Mouse (Mus musculus) midbrain, embryonic 12.5 days (tissue): Measurements from ENCODE around the gene Themis2. TPM values are rescaled to one million over a fixed set of nuclear protein-coding genes. Genes with fewer than 3 reads are reported as not detected.
A peak's percentile ranks its signal among the peaks of the same experiment; 100 is the strongest.
"Not testable (repeated sequence)": the region's sequence is repeated elsewhere in the genome, so short reads cannot be mapped to it uniquely, and the experiment has no call there.

Source experiments
- ATAC-seq: fragments of 200-750 bp; cut with Nextera tagmentation; 2 replicates; pipeline ENCODE4 v1.8.0; 2017; ENCODE audit warnings: low read depth, moderate TSS enrichment, moderate library complexity; ENCODE audit not compliant: low FRiP score
- H3K27ac ChIP-seq: fragments of 300-500 bp; sonication (generic); replicated peaks from 2 replicates; pipeline ENCODE4 v1.5.1; 2016; ENCODE audit warnings: mild to moderate bottlenecking
- H3K27me3 ChIP-seq: fragments of 300-500 bp; sonication (generic); 2 replicates; pipeline ENCODE4 v1.6.1; 2016; ENCODE audit warnings: mild to moderate bottlenecking
- H3K36me3 ChIP-seq: fragments of 300-500 bp; sonication (generic); 2 replicates; pipeline ENCODE4 v1.6.1; 2016
- H3K4me1 ChIP-seq: fragments of 300-500 bp; sonication (generic); 2 replicates; pipeline ENCODE4 v1.6.1; 2016
- H3K4me2 ChIP-seq: fragments of 300-500 bp; sonication (generic); replicated peaks from 2 replicates; pipeline ENCODE4 v1.6.1; 2016; ENCODE audit warnings: mild to moderate bottlenecking, moderate library complexity
- H3K4me3 ChIP-seq: fragments of 300-500 bp; sonication (generic); 2 replicates; pipeline ENCODE4 v1.5.1; 2016; ENCODE audit warnings: mild to moderate bottlenecking
- H3K9ac ChIP-seq: fragments of 300-500 bp; sonication (generic); replicated peaks from 2 replicates; pipeline ENCODE4 v1.6.1; 2016; ENCODE audit warnings: mild to moderate bottlenecking, moderate library complexity
- H3K9me3 ChIP-seq: fragments of 300-500 bp; sonication (generic); 2 replicates; pipeline ENCODE4 v1.6.1; 2016; ENCODE audit warnings: mild to moderate bottlenecking
- WGBS: fragments of 180-500 bp; shearing (Covaris S2); methylation state at CpG from one replicate; pipeline ENCODE4 v1.1.7; 2016; 5-methylcytosine and 5-hydroxymethylcytosine counted together
- polyA plus RNA-seq: library from polyadenylated mRNA; unstranded; fragments of >200 nt; fragmentation: Nextera tagmentation; extraction: Ambion mirVana; gene quantifications from 2 replicates; pipeline ENCODE4 v1.2.1, GENCODE M21; 2016

The Themis2 gene
- polyA plus RNA-seq, 1 experiment from 2014 or later, result 1.1 TPM

- Histone ChIP-seq H3K4me1 (peaks cover 12% of the 10 kb centered on the region), H3K27me3 (no peaks in the 10 kb centered on the region), H3K9ac (peak within 1 kb of the TSS; percentile 66), H3K4me2 (peak within 1 kb of the TSS; percentile 91), H3K9me3 (no peaks in the 10 kb centered on the region), H3K4me3 (peak within 1 kb of the TSS; percentile 85), H3K27ac (peak within 1 kb of the TSS; percentile 52; the same call in 1 of the 2 replicates), H3K36me3 (peaks cover 26% of the 10 kb centered on the region)
- peak; percentile 96 for ATAC-seq
- under 1% methylated on average over 71 of the region's 71 CpGs for WGBS
These were observed 28.0 kb downstream of the Themis2 start, which contains the start of gene Rpa2 for GRCm38 (mm10) chr4:132767914-132768876. Rpa2 (plus strand) TSS chr4:132768332.

GRCm38 (mm10) chr4:132763125-132763524 is 33.1 kb downstream of the Themis2 start:
- not testable (repeated sequence) for H3K4me1 ChIP-seq, ATAC-seq

GRCm38 (mm10) chr4:132762602-132763001 is 33.6 kb downstream of the Themis2 start:
- WGBS, result 79% methylated on average over 6 of the region's 6 CpGs
- no peaks in the 10 kb centered on the region for H3K36me3 ChIP-seq
- no peak overlapping the region for H3K4me2 ChIP-seq
- peaks cover 6% of the 10 kb centered on the region for H3K27me3 ChIP-seq
- no peak overlapping the region for H3K27ac ChIP-seq
- H3K9ac ChIP-seq, result no peak overlapping the region
- H3K4me3 ChIP-seq, result no peak overlapping the region
- no peaks in the 10 kb centered on the region for H3K4me1 ChIP-seq
- H3K9me3 ChIP-seq, result no peaks in the 10 kb centered on the region
- no peak for ATAC-seq

More at GRCm38 (mm10) chr4:132763125-132763524, 33.1 kb downstream of the Themis2 start:
- H3K9me3 ChIP-seq, H3K4me3 ChIP-seq, H3K27me3 ChIP-seq, H3K9ac ChIP-seq, H3K27ac ChIP-seq, H3K4me2 ChIP-seq, H3K36me3 ChIP-seq: not testable (repeated sequence)
- 85% methylated on average over 3 of the region's 3 CpGs for whole genome bisulfite sequencing

GRCm38 (mm10) chr4:132760296-132760695 is 35.9 kb downstream of the Themis2 start:
- H3K9me3 ChIP-seq, result no peaks in the 10 kb centered on the region
- no peak overlapping the region for H3K9ac ChIP-seq
- H3K4me1 ChIP-seq, result peaks cover 12% of the 10 kb centered on the region
- H3K27me3 ChIP-seq, result peaks cover 29% of the 10 kb centered on the region
- no peaks in the 10 kb centered on the region for H3K36me3 ChIP-seq
- no peak for ATAC-seq
- H3K27ac ChIP-seq, result no peak overlapping the region
- no peak overlapping the region for H3K4me3 ChIP-seq
- WGBS, result 77% methylated on average over 3 of the region's 3 CpGs
- H3K4me2 ChIP-seq, result no peak overlapping the region

GRCm38 (mm10) chr4:132757633-132758351 is 38.4 kb downstream of the Themis2 start:
- H3K9me3 ChIP-seq, result no peaks in the 10 kb centered on the region
- no peak overlapping the region; the same call in 1 of the 2 replicates for H3K4me2 ChIP-seq
- H3K36me3 ChIP-seq, result no peaks in the 10 kb centered on the region
- H3K4me1 ChIP-seq, result peaks cover 12% of the 10 kb centered on the region
- peaks cover 33% of the 10 kb centered on the region for H3K27me3 ChIP-seq
- no peak overlapping the region for H3K9ac ChIP-seq
- H3K27ac ChIP-seq, result no peak overlapping the region
- no peak for ATAC-seq
- 89% methylated on average over 7 of the region's 7 CpGs for WGBS
- no peak overlapping the region for H3K4me3 ChIP-seq

GRCm38 (mm10) chr4:132756974-132757373 is 39.2 kb downstream of the Themis2 start, which contains the start of gene Smpdl3b:
Smpdl3b (minus strand) TSS chr4:132757252.
- no peaks in the 10 kb centered on the region for H3K9me3 ChIP-seq
- 1% methylated on average over 22 of the region's 22 CpGs for WGBS
- H3K27me3 ChIP-seq, result peaks cover 33% of the 10 kb centered on the region
- ATAC-seq, result no peak
- H3K4me2 ChIP-seq, result peak within 1 kb of the TSS; percentile 73
- peak within 1 kb of the TSS; percentile 45; the same call in 1 of the 2 replicates for H3K9ac ChIP-seq
- no peaks in the 10 kb centered on the region for H3K36me3 ChIP-seq
- peak within 1 kb of the TSS; percentile 41 for H3K4me3 ChIP-seq
- no peak within 1 kb of the TSS for H3K27ac ChIP-seq
- H3K4me1 ChIP-seq, result peaks cover 12% of the 10 kb centered on the region

GRCm38 (mm10) chr4:132752992-132753391 is 43.2 kb downstream of the Themis2 start:
- no peaks in the 10 kb centered on the region for H3K36me3 ChIP-seq
- 82% methylated on average over 6 of the region's 6 CpGs for WGBS
- H3K4me3 ChIP-seq, result no peak overlapping the region
- no peaks in the 10 kb centered on the region for H3K9me3 ChIP-seq
- H3K27me3 ChIP-seq, result peaks cover 31% of the 10 kb centered on the region
- no peak overlapping the region for H3K27ac ChIP-seq
- ATAC-seq, result no peak
- peaks cover 12% of the 10 kb centered on the region for H3K4me1 ChIP-seq
- no peak overlapping the region for H3K4me2 ChIP-seq
- H3K9ac ChIP-seq, result no peak overlapping the region

- Histone ChIP-seq H3K36me3 (no peaks in the 10 kb centered on the region), H3K27me3 (no peaks in the 10 kb centered on the region), H3K4me2 (no peak overlapping the region), H3K9me3 (no peaks in the 10 kb centered on the region), H3K9ac (no peak overlapping the region), H3K4me1 (no peaks in the 10 kb centered on the region), H3K27ac (no peak overlapping the region), H3K4me3 (no peak overlapping the region)
- WGBS, result 78% methylated on average over 6 of the region's 6 CpGs
- no peak for ATAC-seq
These were observed 46.8 kb downstream of the Themis2 start for GRCm38 (mm10) chr4:132749258-132749982.

GRCm38 (mm10) chr4:132748778-132749177 is 47.4 kb downstream of the Themis2 start:
- WGBS, result 91% methylated on average over 4 of the region's 4 CpGs
- no peak overlapping the region for H3K27ac ChIP-seq
- no peak overlapping the region for H3K4me2 ChIP-seq
- no peaks in the 10 kb centered on the region for H3K36me3 ChIP-seq
- H3K9me3 ChIP-seq, result no peaks in the 10 kb centered on the region
- no peak for ATAC-seq
- no peak overlapping the region for H3K4me3 ChIP-seq
- no peaks in the 10 kb centered on the region for H3K4me1 ChIP-seq
- H3K9ac ChIP-seq, result no peak overlapping the region
- H3K27me3 ChIP-seq, result no peaks in the 10 kb centered on the region

GRCm38 (mm10) chr4:132747664-132748259 is 48.4 kb downstream of the Themis2 start:
- Histone ChIP-seq H3K27ac (no peak overlapping the region), H3K4me3 (no peak overlapping the region), H3K27me3 (no peaks in the 10 kb centered on the region), H3K4me2 (no peak overlapping the region), H3K4me1 (no peaks in the 10 kb centered on the region), H3K36me3 (no peaks in the 10 kb centered on the region), H3K9ac (no peak overlapping the region), H3K9me3 (no peaks in the 10 kb centered on the region)
- ATAC-seq, result no peak
- WGBS, result 73% methylated on average over 9 of the region's 9 CpGs

GRCm38 (mm10) chr4:132746911-132747517 is 49.2 kb downstream of the Themis2 start:
- no peaks in the 10 kb centered on the region for H3K27me3 ChIP-seq
- H3K9ac ChIP-seq, result no peak overlapping the region
- 88% methylated on average over 9 of the region's 9 CpGs for WGBS
- no peaks in the 10 kb centered on the region for H3K9me3 ChIP-seq
- no peaks in the 10 kb centered on the region for H3K36me3 ChIP-seq
- H3K4me1 ChIP-seq, result no peaks in the 10 kb centered on the region
- H3K4me2 ChIP-seq, result no peak overlapping the region
- ATAC-seq, result no peak
- no peak overlapping the region for H3K27ac ChIP-seq
- no peak overlapping the region for H3K4me3 ChIP-seq
